Mouse (Mus musculus) testis, adult 2 months (tissue): ENCODE measurements around the gene 2510039O18Rik. TPM values are rescaled to one million over a fixed set of nuclear protein-coding genes. Genes with fewer than 3 reads are reported as not detected.
A peak's percentile ranks its signal among the peaks of the same experiment; 100 is the strongest.

Source experiments
- H3K27ac ChIP-seq: fragments of 200-500 bp; 2 replicates; pipeline ENCODE4 v1.5.1; 2012; ENCODE audit warnings: low read depth, low read length; ENCODE audit not compliant: control insufficient read depth, insufficient read depth
- H3K27me3 ChIP-seq: fragments of 200-500 bp; 2 replicates; pipeline ENCODE4 v1.6.1; 2012; ENCODE audit warnings: mild to moderate bottlenecking, low read length, moderate library complexity; ENCODE audit not compliant: control insufficient read depth, insufficient read depth
- H3K36me3 ChIP-seq: fragments of 200-500 bp; 2 replicates; pipeline ENCODE4 v1.6.1; 2012; ENCODE audit warnings: mild to moderate bottlenecking, low read length; ENCODE audit not compliant: control insufficient read depth, insufficient read depth
- H3K4me1 ChIP-seq: fragments of 200-500 bp; 2 replicates; pipeline ENCODE4 v1.6.1; 2012; ENCODE audit warnings: low read length; ENCODE audit not compliant: control insufficient read depth, insufficient read depth
- H3K4me3 ChIP-seq: fragments of 200-500 bp; 2 replicates; pipeline ENCODE4 v1.5.1; 2012; ENCODE audit warnings: low read depth, mild to moderate bottlenecking, low read length, moderate library complexity, mixed read lengths; ENCODE audit not compliant: control insufficient read depth
- CTCF ChIP-seq: fragments of 200-500 bp; IDR thresholded peaks from 2 replicates; pipeline ENCODE4 v1.5.1; 2012; ENCODE audit warnings: low read depth, mild to moderate bottlenecking, inconsistent platforms, low read length, moderate library complexity; ENCODE audit not compliant: control insufficient read depth, insufficient read depth, insufficient replicate concordance
- POLR2A ChIP-seq: fragments of 200-500 bp; IDR thresholded peaks from 2 replicates; pipeline ENCODE4 v1.6.1; 2012; ENCODE audit warnings: low read depth, mild to moderate bottlenecking, inconsistent platforms, low read length, moderate library complexity; ENCODE audit not compliant: control insufficient read depth
- polyA plus RNA-seq: library from polyadenylated mRNA; depleted of rRNA; stranded (reverse); fragments of >200 nt; gene quantifications from 2 replicates; pipeline ENCODE4 v1.2.3, GENCODE M21; 2012; rRNA removed

Gene 2510039O18Rik
- 35.5 and 38.1 TPM in 2 replicates for polyA plus RNA-seq

DNA sequence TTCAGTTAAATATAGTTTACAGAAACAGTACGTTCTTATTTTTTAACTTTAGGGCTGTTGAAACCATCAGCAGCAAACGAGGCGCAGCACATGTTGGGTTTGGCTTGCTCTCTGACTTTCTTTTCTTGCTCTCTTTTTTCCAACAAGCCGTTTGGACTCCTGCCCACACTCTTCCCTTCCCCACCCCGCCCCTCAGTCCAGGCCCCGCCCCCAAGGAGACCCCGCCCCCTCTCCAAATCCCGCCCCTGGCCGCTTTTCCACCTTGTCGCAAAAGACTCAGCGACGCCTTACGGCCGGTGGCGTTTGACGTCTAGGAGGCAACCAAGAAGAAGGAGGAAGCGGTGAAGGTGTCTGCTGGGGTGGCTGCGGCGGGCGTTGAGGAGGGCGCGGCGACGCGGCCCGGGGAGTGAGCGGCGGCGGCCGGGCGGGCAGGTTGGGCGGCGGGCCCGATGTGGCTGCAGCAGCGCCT, at the start of gene 2510039O18Rik:
2510039O18Rik (plus strand) TSS at position 320 of the 469 bp plus-strand sequence.
- Histone ChIP-seq H3K27ac (peak within 1 kb of the TSS; percentile 65), H3K27me3 (no peaks in the 10 kb centered on the region), H3K4me3 (peak within 1 kb of the TSS; percentile 88), H3K36me3 (peaks cover 2% of the 10 kb centered on the region), H3K4me1 (peaks cover 13% of the 10 kb centered on the region)
- TF ChIP-seq CTCF: no peak
- TF ChIP-seq POLR2A: peak; percentile 81

DNA sequence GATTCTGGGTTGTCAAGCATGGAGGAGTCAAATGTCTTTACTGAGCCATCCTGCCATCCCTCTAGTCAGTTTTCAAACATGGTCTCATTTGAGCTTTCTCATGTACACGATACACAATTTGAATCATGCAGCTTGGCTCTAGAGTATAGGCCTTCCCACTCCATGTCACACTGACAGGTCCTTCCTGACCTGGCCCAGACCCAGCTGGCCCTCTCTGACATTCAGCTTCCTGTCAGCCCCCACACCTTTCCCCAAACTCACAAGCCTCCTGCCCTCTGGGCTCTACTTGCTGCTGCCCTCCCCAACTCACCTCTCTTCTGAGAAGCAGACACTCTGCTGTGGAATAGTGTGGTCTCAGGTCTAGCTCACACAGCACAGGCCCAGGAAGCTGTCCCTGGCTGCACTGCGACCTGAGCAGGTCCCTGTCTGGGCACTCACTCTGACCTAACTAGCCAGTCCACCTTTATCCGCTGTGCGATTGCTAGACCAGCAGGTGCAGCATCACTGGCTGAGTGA, 44.8 kb upstream of the 2510039O18Rik start:
- Histone ChIP-seq H3K27ac (no peak overlapping the region), H3K4me3 (no peak overlapping the region), H3K27me3 (no peaks in the 10 kb centered on the region), H3K4me1 (no peaks in the 10 kb centered on the region), H3K36me3 (peaks cover 1% of the 10 kb centered on the region)
- TF ChIP-seq CTCF (no peak), POLR2A (no peak)

DNA sequence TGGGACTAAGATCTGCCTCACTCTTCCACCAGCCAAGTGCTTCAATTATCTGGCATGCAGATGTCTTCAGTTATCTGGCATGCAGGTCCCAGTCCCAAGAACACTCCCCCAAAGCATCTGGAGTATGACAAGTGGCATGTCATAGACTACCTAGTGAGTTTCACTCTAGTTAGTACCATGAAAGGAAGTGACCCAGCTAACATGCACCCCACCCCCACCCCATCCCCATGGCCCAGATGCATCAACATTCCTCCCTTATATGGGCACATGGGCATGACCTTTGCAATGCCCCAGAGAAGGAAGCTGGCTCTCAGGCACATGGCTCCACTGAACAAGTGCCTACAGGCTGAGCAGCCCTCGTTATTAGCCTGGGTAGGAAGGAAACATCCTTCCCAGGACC, 44.3 kb upstream of the 2510039O18Rik start:
- no peak for TF ChIP-seq POLR2A

DNA sequence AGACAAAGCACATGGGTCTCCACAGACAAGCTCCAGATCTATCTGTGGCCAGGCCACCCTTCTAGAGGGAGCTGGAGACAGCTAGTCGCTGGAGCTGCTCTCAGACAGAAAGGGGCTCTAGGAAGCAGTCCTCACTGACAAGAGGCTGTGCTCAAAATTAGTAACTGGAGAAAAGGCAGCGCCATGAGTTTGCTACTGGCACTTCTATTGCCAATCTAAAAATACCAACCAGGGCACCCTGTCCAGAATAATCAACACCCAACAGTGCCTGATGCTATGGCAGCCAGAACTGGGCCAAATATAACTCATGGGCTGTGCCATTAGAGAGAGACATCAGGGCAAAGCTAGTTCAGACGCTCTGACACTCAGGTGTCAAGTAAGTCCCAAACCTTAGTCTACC, 43.3 kb upstream of the 2510039O18Rik start:
- Histone ChIP-seq H3K36me3 (no peaks in the 10 kb centered on the region; the same call in none of the 2 replicates), H3K27me3 (no peaks in the 10 kb centered on the region), H3K4me1 (no peaks in the 10 kb centered on the region), H3K27ac (no peak overlapping the region), H3K4me3 (no peak overlapping the region)
- TF ChIP-seq CTCF (no peak), POLR2A (no peak)

More for the DNA sequence above, 44.3 kb upstream of the 2510039O18Rik start:
- peaks cover 1% of the 10 kb centered on the region for H3K36me3 ChIP-seq
- no peak overlapping the region for H3K4me3 ChIP-seq
- no peak overlapping the region for H3K27ac ChIP-seq
- no peaks in the 10 kb centered on the region for H3K4me1 ChIP-seq
- H3K27me3 ChIP-seq: no peaks in the 10 kb centered on the region

DNA sequence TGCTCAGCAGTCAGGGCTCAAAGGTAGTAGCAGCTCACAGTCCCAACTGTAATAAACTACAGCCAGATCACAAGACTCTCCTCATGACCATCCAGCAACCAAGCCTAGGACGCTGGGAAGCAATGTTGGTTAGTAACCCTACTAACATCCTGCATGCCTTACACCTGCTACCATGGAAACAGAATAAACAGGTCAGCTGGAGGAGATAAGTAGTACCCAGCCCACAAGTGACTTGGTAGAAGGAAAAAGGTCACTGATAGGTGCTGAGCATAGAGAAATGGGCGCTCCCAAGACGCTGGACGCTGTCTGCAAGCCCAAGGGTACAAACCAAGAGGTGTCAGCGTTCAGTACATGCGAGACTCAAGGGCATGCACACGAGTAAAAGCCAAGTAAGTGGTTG, 40.2 kb upstream of the 2510039O18Rik start:
- no peak overlapping the region for H3K4me3 ChIP-seq
- H3K27me3 ChIP-seq: no peaks in the 10 kb centered on the region
- TF ChIP-seq CTCF (no peak), POLR2A (no peak)
- H3K4me1 ChIP-seq: peaks cover 9% of the 10 kb centered on the region
- no peak overlapping the region for H3K27ac ChIP-seq
- peaks cover 4% of the 10 kb centered on the region for H3K36me3 ChIP-seq

DNA sequence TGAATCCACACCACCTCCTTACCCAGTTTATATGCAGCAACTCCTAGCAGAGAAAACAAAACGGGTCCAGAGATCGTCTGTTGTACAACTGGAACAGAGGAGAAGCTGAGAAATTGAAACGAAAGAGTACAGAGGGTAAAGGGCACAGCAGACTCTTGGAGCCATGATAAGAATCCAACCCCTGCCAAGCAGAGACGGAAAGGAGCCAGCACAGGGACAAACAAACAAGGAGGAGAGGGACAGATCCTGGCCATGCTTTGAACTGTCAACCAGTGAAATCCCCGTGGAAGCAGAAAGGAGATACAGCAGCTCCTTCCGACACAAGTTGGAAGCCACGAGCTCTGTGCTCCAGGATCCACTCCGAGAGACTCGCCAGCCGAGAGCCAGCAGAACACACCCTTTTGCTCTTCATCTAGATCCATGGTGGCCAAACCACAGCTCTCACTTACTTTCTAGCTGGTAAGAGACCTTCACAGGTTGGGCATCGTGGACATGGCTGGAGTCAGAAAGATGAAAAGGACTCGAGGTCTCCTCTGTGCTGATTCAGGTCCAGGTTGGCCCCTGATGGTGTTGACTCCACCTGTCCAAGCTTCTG, 37.7 kb upstream of the 2510039O18Rik start:
- Histone ChIP-seq H3K27me3 (no peaks in the 10 kb centered on the region), H3K27ac (no peak overlapping the region), H3K4me3 (peak overlapping the region; percentile 100), H3K36me3 (peaks cover 4% of the 10 kb centered on the region), H3K4me1 (peaks cover 13% of the 10 kb centered on the region)
- TF ChIP-seq POLR2A: no peak
- TF ChIP-seq CTCF: no peak

DNA sequence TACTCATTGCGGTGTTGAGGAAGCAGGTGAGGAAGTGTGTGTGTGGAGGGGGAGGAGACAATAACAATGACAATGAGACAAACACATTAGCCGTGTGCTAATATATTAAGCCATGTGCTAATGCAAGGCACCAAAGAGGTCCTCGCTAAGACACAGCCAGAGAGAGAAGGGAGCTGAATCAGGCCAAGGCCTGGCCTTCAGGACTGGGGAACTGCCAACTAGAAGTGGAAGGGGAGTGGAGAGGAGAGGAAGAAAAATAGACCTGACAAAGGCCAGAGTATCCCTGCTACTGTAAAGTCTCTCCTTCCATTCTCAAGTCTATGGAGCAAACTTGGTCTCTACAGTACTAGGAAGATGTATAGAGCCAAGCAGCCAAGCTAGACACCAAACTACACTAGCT, 37.1 kb upstream of the 2510039O18Rik start:
- no peaks in the 10 kb centered on the region for H3K27me3 ChIP-seq
- H3K4me1 ChIP-seq: peaks cover 13% of the 10 kb centered on the region
- H3K36me3 ChIP-seq: peaks cover 4% of the 10 kb centered on the region
- H3K4me3 ChIP-seq: peak overlapping the region; percentile 100
- no peak overlapping the region for H3K27ac ChIP-seq
- TF ChIP-seq CTCF (no peak), POLR2A (no peak)
